Mouse (Mus musculus): ENCODE measurements at regions not wholly inside any gene's neighbourhood (a gene's known extent, or its start where the extent isn't known, plus 50 kb on each side); places are given as distances from the start of the nearest gene placed in this dataset.

- TF ChIP-seq CTCF (IDR thresholded peaks at IDR 0.05; ENCODE audit: extremely low read depth, insufficient read depth, low read length) = no peak
- TF ChIP-seq POLR2A (IDR thresholded peaks at IDR 0.05; ENCODE audit: extremely low read depth, insufficient read depth, low read length) = no peak
Measured at GRCm38 (mm10) chr3:149413114-149413513, 422.8 kb upstream of the Adgrl2 start.

Measured in cortical plate, adult 2 months (tissue).